Mouse (Mus musculus) ES-Bruce4 (cell line): ENCODE data around the gene Dcaf4.

Experiments used
- EP300 ChIP-seq: IDR thresholded peaks from 2 replicates; pipeline ENCODE4 v1.6.1; 2011; ENCODE audit warnings: low read depth, low read length; ENCODE audit not compliant: insufficient read depth
- POLR2A ChIP-seq: IDR thresholded peaks from one replicate; pipeline ENCODE4 v1.8.1; 2011; ENCODE audit warnings: low read length; ENCODE audit not compliant: insufficient read depth

DNA sequence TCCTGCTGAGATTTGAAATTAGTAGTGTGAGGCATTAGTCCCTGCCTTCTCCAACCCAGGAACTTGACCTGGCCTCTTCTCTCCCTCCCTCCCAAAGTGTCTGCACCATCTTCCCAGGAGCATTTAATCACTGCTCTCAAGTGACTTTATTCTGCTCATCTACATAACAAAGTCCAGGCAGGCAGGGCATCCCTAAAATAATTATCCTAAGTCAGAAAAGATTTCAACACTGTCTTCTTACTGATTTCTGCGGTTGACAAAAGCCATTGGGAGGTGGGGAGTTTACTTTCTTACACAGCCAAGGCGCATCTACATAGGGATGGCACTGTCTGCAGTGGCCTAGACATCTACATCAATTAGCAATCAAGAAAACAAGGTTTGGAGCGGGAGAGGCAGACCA lies 49.6 kb downstream of the Dcaf4 start:
- TF ChIP-seq EP300 = no peak
- TF ChIP-seq POLR2A = no peak
